Mouse (Mus musculus) splenic B cell, adult 2 months (primary cell): ENCODE measurements around the gene Hcn1.

ENCODE experiments used
- DNase-seq: peaks from one replicate; pipeline ENCODE4 v3.0.0-alpha.2; 2011; ENCODE audit warnings: low read depth, low spot score
- H3K27me3 ChIP-seq: 2 replicates; pipeline ENCODE4 v1.6.1; 2012; ENCODE audit warnings: mild to moderate bottlenecking, low read length, moderate library complexity, mixed read lengths; ENCODE audit not compliant: control insufficient read depth, poor library complexity, insufficient read depth, severe bottlenecking
- H3K36me3 ChIP-seq: 2 replicates; pipeline ENCODE4 v1.6.1; 2012; ENCODE audit warnings: mild to moderate bottlenecking, low read length, moderate library complexity, mixed read lengths; ENCODE audit not compliant: control insufficient read depth, poor library complexity, insufficient read depth, severe bottlenecking

Hcn1 gene

GRCm38 (mm10) chr13:117732738-117733137 lies 130.6 kb downstream of the Hcn1 start:
- H3K36me3 ChIP-seq = no peaks in the 10 kb centered on the region
- no peaks in the 10 kb centered on the region for H3K27me3 ChIP-seq
- no peak for DNase-seq

GRCm38 (mm10) chr13:117744451-117744850 lies 142.3 kb downstream of the Hcn1 start:
- no peak for DNase-seq
- H3K36me3 ChIP-seq = no peaks in the 10 kb centered on the region
- no peaks in the 10 kb centered on the region for H3K27me3 ChIP-seq

GRCm38 (mm10) chr13:117745173-117745572 lies 143.1 kb downstream of the Hcn1 start:
- no peak for DNase-seq
- H3K27me3 ChIP-seq = no peaks in the 10 kb centered on the region
- H3K36me3 ChIP-seq = no peaks in the 10 kb centered on the region

GRCm38 (mm10) chr13:117765487-117765886 lies 163.4 kb downstream of the Hcn1 start:
- DNase-seq = no peak
- Histone ChIP-seq H3K27me3 (no peaks in the 10 kb centered on the region), H3K36me3 (no peaks in the 10 kb centered on the region)

GRCm38 (mm10) chr13:117785376-117785775 lies 183.3 kb downstream of the Hcn1 start:
- Histone ChIP-seq H3K36me3 (no peaks in the 10 kb centered on the region), H3K27me3 (no peaks in the 10 kb centered on the region)
- no peak for DNase-seq

GRCm38 (mm10) chr13:117792861-117793260 lies 190.7 kb downstream of the Hcn1 start:
- no peak for DNase-seq
- no peaks in the 10 kb centered on the region for H3K36me3 ChIP-seq

GRCm38 (mm10) chr13:117801061-117801460 lies 198.9 kb downstream of the Hcn1 start:
- DNase-seq = no peak

More at GRCm38 (mm10) chr13:117792861-117793260, 190.7 kb downstream of the Hcn1 start:
- no peaks in the 10 kb centered on the region for H3K27me3 ChIP-seq

GRCm38 (mm10) chr13:117827628-117828027 lies 225.5 kb downstream of the Hcn1 start:
- DNase-seq = no peak

More at GRCm38 (mm10) chr13:117801061-117801460, 198.9 kb downstream of the Hcn1 start:
- Histone ChIP-seq H3K27me3 (no peaks in the 10 kb centered on the region), H3K36me3 (no peaks in the 10 kb centered on the region)

GRCm38 (mm10) chr13:117836658-117837057 lies 234.5 kb downstream of the Hcn1 start:
- Histone ChIP-seq H3K27me3 (no peaks in the 10 kb centered on the region), H3K36me3 (no peaks in the 10 kb centered on the region)
- DNase-seq = no peak

More at GRCm38 (mm10) chr13:117827628-117828027, 225.5 kb downstream of the Hcn1 start:
- H3K36me3 ChIP-seq = no peaks in the 10 kb centered on the region
- no peaks in the 10 kb centered on the region for H3K27me3 ChIP-seq

- DNase-seq = peak; percentile 43
- no peaks in the 10 kb centered on the region for H3K36me3 ChIP-seq
- H3K27me3 ChIP-seq = no peaks in the 10 kb centered on the region
These were observed 236.1 kb downstream of the Hcn1 start for GRCm38 (mm10) chr13:117838264-117838663.

GRCm38 (mm10) chr13:117842366-117842765 lies 240.2 kb downstream of the Hcn1 start:
- Histone ChIP-seq H3K27me3 (no peaks in the 10 kb centered on the region), H3K36me3 (no peaks in the 10 kb centered on the region)
- no peak for DNase-seq

GRCm38 (mm10) chr13:117847290-117847689 lies 245.2 kb downstream of the Hcn1 start:
- peak; percentile 14 for DNase-seq
- Histone ChIP-seq H3K27me3 (no peaks in the 10 kb centered on the region), H3K36me3 (no peaks in the 10 kb centered on the region)

- DNase-seq = no peak
- Histone ChIP-seq H3K27me3 (no peaks in the 10 kb centered on the region), H3K36me3 (no peaks in the 10 kb centered on the region)
These were observed 246.6 kb downstream of the Hcn1 start for GRCm38 (mm10) chr13:117848757-117849156.

- no peak for DNase-seq
- Histone ChIP-seq H3K36me3 (no peaks in the 10 kb centered on the region), H3K27me3 (no peaks in the 10 kb centered on the region)
These were observed 250.0 kb downstream of the Hcn1 start for GRCm38 (mm10) chr13:117851954-117852710.

GRCm38 (mm10) chr13:117852711-117853051 lies 250.6 kb downstream of the Hcn1 start:
- H3K27me3 ChIP-seq = no peaks in the 10 kb centered on the region
- no peaks in the 10 kb centered on the region for H3K36me3 ChIP-seq
- no peak for DNase-seq

- no peak for DNase-seq
- H3K27me3 ChIP-seq = no peaks in the 10 kb centered on the region
- H3K36me3 ChIP-seq = no peaks in the 10 kb centered on the region
These were observed 256.3 kb downstream of the Hcn1 start for GRCm38 (mm10) chr13:117858416-117858815.
